Mouse (Mus musculus): ENCODE results near the gene Limd1. TPM values are rescaled to one million over a fixed set of nuclear protein-coding genes. Genes with fewer than 3 reads are reported as not detected.
A peak's percentile ranks its signal among the peaks of the same experiment; 100 is the strongest.

The Limd1 gene
- polyA plus RNA-seq, 1 experiment from 2014 or later, result 53.3 TPM

DNA sequence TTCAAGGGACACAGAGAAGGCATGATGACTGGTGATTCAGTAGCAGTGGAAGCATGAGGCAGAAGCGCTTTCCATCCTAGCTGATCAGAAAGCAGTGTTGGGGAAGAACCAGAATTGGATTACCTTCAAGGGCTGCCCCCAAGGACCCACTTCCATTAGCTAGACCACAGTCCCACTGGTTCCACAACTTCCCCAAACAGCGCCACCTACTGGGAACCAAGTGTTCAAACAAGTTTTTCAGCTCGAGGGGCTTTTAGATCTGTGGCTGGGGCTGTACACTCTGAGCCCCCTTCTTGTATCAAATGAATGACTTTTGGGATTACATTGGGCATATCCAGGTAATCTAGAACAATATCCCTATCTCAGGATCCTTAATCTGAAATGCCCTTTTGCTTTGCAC, 45.2 kb downstream of the Limd1 start:
- Histone ChIP-seq H3K4me2 (no peak overlapping the region), H3K4me3 (no peak overlapping the region), H3K27ac (no peak overlapping the region), H3K36me3 (peaks cover 25% of the 10 kb centered on the region), H3K4me1 (peaks cover 8% of the 10 kb centered on the region; the same call in 1 of the 2 replicates), H3K9ac (no peak overlapping the region), H3K9me3 (no peaks in the 10 kb centered on the region), H3K27me3 (no peaks in the 10 kb centered on the region)
- 38% methylated on average over 3 of the region's 3 CpGs for WGBS
- ATAC-seq (ENCODE audit: insufficient number of reproducible peaks, low FRiP score, low TSS enrichment, low read depth), result no peak

DNA sequence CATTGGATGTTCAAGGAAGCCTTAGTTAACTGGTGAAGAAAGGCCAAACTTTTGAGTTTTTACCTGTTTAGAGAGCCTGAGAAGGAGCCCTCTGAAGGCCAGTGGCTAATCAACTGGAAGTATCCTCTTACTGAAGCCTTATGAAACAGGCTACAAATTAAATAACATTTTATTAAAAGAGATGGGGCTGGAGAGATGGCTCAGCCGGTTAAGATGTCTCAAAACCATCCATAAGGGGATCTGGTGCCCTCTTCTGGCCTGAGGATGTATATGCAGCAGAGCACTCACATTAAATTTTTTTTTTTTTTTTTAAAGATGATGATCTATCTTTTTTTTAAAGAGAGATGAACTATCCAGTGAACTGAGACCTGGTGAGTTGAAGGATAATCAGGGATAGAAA, 46.6 kb downstream of the Limd1 start:
- H3K36me3 ChIP-seq, result peaks cover 10% of the 10 kb centered on the region
- no peak overlapping the region for H3K4me3 ChIP-seq
- H3K4me2 ChIP-seq, result no peak overlapping the region
- H3K27ac ChIP-seq, result no peak overlapping the region
- no peak for ATAC-seq (ENCODE audit: insufficient number of reproducible peaks, low FRiP score, low TSS enrichment, low read depth)
- 0% methylated on average over 1 of the region's 1 CpGs for WGBS
- H3K27me3 ChIP-seq, result no peaks in the 10 kb centered on the region
- H3K9me3 ChIP-seq, result no peaks in the 10 kb centered on the region
- H3K4me1 ChIP-seq, result peaks cover 8% of the 10 kb centered on the region; the same call in 1 of the 2 replicates
- no peak overlapping the region for H3K9ac ChIP-seq

DNA sequence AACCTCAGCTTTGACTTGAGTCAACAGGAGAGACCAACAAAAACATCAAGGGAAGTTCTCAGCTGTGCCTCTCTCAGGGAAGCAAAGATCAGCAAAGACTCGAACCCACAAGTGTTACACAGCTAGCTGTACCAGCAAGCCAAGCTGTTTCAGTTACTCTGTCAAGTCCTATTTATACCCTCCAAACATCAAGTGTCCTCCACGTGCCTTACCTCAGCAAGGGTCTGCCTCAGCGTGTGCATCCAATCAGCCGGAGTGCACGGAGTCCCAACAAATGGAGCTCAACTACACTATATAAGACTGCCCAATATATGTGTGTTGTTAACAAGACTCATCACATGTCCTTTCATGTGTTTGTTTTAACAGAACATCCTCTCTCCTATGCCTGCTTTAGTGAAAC, 48.0 kb downstream of the Limd1 start:
- Histone ChIP-seq H3K9ac (no peak overlapping the region), H3K4me2 (no peak overlapping the region), H3K36me3 (0 out of 2 replicates have a peak, but pooled peaks cover 7% of the 10 kb centered on the region), H3K27ac (no peak overlapping the region), H3K4me3 (no peak overlapping the region), H3K4me1 (peaks cover 18% of the 10 kb centered on the region), H3K27me3 (no peaks in the 10 kb centered on the region), H3K9me3 (no peaks in the 10 kb centered on the region)
- ATAC-seq (ENCODE audit: insufficient number of reproducible peaks, low FRiP score, low TSS enrichment, low read depth), result no peak
- 63% methylated on average over 5 of the region's 5 CpGs for WGBS

DNA sequence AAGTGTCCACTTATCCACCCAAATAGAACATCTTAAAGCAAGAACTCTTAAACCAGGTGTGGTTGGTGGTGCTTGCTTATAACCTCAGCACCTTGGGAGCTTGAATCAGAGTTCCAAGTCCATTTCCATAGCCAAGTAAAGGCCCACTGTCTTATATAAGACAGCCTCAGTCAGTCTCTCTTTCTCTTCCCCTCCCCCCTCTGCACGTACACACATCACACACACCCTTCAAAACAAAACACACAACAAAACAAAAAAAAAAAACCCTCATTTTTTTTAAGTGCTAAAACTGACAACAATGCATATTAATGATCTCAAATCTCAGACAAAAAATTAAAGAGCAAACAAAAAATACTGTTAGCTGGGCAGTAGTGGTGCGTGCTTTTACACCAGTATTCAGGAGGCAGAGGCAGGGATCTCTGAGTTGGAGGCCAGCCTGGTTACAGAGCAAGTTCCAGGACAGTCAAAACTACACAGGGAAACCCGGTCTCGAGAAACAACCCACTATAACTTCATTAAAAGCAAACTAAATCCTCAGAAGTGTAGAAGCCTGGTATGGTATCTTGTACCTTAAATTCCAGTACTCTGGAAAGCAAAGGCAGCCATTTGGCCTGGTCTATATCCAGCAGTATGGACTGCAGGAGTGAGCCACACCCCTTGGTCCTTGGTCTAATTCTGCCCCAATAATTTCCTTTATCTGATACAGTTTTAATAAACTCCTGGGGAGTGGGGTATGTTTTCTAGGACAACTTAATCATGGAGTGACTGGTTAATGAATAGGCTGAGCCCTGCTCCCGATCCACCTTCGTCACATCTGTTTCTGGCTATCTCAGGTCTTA, 49.8 kb downstream of the Limd1 start:
- Histone ChIP-seq H3K27ac (peak overlapping the region; percentile 95), H3K4me1 (peaks cover 24% of the 10 kb centered on the region), H3K4me2 (peak overlapping the region; percentile 56), H3K36me3 (no peaks in the 10 kb centered on the region), H3K9ac (peak overlapping the region; percentile 27), H3K9me3 (no peaks in the 10 kb centered on the region), H3K27me3 (no peaks in the 10 kb centered on the region), H3K4me3 (peak overlapping the region; percentile 98)
- WGBS, result 20% methylated on average over 6 of the region's 6 CpGs
- no peak for ATAC-seq (ENCODE audit: insufficient number of reproducible peaks, low FRiP score, low TSS enrichment, low read depth)

DNA sequence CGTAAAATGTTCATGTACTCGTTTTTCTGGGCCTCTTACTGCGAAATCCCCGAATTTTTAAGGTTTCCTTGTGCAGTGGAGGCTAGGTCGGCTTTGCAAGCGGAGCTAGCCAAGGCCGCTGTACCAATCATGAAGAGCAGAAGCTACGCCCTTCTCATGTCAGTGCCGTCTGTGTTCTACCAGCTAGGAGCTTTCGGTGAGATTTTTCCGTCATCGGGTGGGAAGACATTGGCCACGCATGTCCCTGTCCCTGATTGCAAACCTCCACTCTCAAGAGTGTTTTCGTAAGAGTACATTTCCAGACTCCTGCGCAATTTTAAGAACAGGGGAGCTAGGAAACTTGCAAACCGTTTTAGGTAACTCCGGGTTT, 50.4 kb downstream of the Limd1 start:
- WGBS, result under 1% methylated on average over 17 of the region's 17 CpGs
- ATAC-seq (ENCODE audit: insufficient number of reproducible peaks, low FRiP score, low TSS enrichment, low read depth), result no peak
- H3K9me3 ChIP-seq, result no peaks in the 10 kb centered on the region

DNA sequence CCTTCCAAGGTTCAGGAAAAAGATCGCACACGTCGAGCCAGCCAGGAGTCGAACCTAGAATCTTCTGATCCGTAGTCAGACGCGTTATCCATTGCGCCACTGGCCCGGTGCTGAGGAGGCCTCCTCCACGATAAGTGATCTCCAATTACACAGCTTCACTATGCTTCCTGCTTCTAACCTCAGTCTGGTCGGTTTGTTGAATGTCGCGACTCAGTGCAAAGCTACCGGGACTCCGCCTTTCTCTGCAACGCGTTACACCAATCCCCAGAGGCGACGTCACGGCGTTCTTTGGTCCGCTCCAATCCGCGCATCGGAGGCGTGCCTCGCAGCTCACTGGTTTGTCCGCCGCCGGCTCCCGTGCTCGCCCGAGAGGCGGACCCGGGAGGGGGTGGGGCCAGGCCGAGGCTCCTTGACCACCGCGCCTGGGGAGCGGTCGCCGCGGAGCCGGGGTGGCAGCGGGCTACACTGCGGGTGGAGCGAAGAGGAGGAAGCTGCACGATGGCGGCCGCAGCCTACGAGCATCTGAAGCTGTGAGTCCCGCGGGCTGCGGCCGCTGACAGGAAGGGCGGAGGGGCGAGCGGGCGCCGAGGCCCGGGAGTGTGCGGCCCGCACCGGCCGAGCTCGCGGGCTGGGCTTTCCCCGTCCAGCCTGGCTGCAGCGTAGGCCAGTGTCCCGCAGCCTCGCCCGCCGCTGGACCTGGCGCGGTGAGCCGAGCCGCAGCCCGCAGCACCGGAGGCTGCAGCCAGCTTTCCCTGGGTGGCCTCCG, 51.1 kb downstream of the Limd1 start, which contains the start of gene Sacm1l:
Sacm1l (plus strand) TSS at position 368 of the 766 bp plus-strand sequence.
- peak; percentile 100 for ATAC-seq (ENCODE audit: insufficient number of reproducible peaks, low FRiP score, low TSS enrichment, low read depth)
- peak within 1 kb of the TSS; percentile 95 for H3K27ac ChIP-seq
- peak within 1 kb of the TSS; percentile 98 for H3K4me3 ChIP-seq
- peaks cover 24% of the 10 kb centered on the region for H3K4me1 ChIP-seq
- no peaks in the 10 kb centered on the region for H3K9me3 ChIP-seq
- peak within 1 kb of the TSS; percentile 56 for H3K4me2 ChIP-seq
- H3K36me3 ChIP-seq, result no peaks in the 10 kb centered on the region
- H3K27me3 ChIP-seq, result no peaks in the 10 kb centered on the region
- H3K9ac ChIP-seq, result peak within 1 kb of the TSS; percentile 93
- under 1% methylated on average over 78 of the region's 79 CpGs for WGBS

More for the DNA sequence above, 50.4 kb downstream of the Limd1 start:
- peak overlapping the region; percentile 56 for H3K4me2 ChIP-seq
- H3K27me3 ChIP-seq, result no peaks in the 10 kb centered on the region
- H3K4me1 ChIP-seq, result peaks cover 24% of the 10 kb centered on the region
- peak overlapping the region; percentile 98 for H3K4me3 ChIP-seq
- peak overlapping the region; percentile 95 for H3K27ac ChIP-seq
- H3K36me3 ChIP-seq, result no peaks in the 10 kb centered on the region
- peak overlapping the region; percentile 27 for H3K9ac ChIP-seq

DNA sequence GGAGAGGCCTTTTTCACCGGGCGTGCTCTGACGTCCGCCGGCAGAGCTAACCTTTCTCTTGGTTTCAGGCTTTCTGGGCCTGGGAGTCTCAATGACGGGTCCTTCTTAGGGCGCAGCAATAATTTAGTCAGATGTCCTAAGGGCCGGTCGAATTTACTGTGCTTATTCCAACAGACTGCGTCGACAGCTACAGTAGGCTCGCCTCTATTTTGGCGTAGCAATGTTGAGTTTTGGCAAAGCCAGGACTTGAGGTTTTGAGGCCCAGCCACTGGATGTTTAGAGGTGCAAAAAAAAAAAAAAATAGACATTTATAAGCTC, 51.6 kb downstream of the Limd1 start:
- peak overlapping the region; percentile 95 for H3K27ac ChIP-seq
- peak overlapping the region; percentile 98 for H3K4me3 ChIP-seq
- WGBS, result 0% methylated on average over 13 of the region's 13 CpGs
- peak overlapping the region; percentile 93 for H3K9ac ChIP-seq
- H3K36me3 ChIP-seq, result no peaks in the 10 kb centered on the region
- ATAC-seq (ENCODE audit: insufficient number of reproducible peaks, low FRiP score, low TSS enrichment, low read depth), result no peak
- peaks cover 24% of the 10 kb centered on the region for H3K4me1 ChIP-seq
- H3K9me3 ChIP-seq, result no peaks in the 10 kb centered on the region
- H3K27me3 ChIP-seq, result no peaks in the 10 kb centered on the region
- H3K4me2 ChIP-seq, result peak overlapping the region; percentile 56

DNA sequence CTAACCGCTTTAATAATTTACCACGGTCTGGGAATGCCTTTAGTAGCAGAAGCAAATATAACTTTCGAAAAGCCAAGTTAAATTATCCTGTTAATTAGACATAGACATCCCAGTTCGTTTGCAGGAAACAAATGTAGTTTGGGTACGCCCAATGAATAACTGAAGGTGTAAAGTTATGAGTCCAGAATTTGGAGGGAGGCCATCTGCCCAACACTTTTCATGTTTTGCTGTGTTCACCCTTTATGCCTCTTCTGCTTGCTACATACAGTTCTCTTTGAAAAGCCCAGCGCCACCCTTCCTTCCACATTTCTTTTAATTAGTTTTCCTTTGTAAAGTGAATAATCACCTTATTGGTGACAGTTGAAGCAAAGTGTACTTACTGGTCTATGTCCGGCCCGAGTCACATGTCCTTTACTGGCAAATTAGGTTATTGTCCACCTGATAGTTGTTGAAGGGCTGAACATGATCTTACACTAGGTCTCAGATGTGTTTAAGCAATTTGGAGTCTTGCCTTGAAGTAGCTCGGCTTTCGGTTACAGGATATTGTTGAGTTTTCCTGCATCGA, 52.1 kb downstream of the Limd1 start:
- H3K4me2 ChIP-seq, result peak overlapping the region; percentile 56
- H3K27ac ChIP-seq, result peak overlapping the region; percentile 95
- no peaks in the 10 kb centered on the region for H3K27me3 ChIP-seq
- no peaks in the 10 kb centered on the region for H3K9me3 ChIP-seq
- no peak for ATAC-seq (ENCODE audit: insufficient number of reproducible peaks, low FRiP score, low TSS enrichment, low read depth)
- peak overlapping the region; percentile 98 for H3K4me3 ChIP-seq
- WGBS, result 25% methylated on average over 11 of the region's 11 CpGs
- H3K4me1 ChIP-seq, result peaks cover 24% of the 10 kb centered on the region
- peak overlapping the region; percentile 93 for H3K9ac ChIP-seq
- no peaks in the 10 kb centered on the region for H3K36me3 ChIP-seq

DNA sequence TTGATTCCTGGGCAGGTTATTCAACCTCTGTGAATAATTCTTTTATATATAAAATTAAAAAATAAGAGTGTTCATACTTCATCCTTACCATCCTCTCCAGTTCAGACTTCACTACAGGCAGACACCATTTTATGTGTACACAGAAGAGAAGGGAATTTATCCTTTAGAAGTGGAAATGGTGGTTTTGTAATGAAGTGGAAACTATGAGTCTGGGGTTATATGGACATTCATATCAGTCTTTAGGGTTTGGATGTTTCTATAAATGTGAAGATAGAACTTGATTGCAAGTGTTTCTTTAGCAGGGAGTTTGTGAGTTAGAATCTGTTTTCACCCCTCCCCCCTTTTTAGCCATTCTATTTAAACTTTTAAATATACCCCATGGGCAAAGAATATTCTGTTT, 52.7 kb downstream of the Limd1 start:
- Histone ChIP-seq H3K27ac (no peak overlapping the region), H3K9ac (no peak overlapping the region), H3K36me3 (0 out of 2 replicates have a peak, but pooled peaks cover 2% of the 10 kb centered on the region), H3K27me3 (no peaks in the 10 kb centered on the region), H3K4me3 (no peak overlapping the region), H3K4me2 (peak overlapping the region; percentile 56), H3K4me1 (peaks cover 24% of the 10 kb centered on the region), H3K9me3 (no peaks in the 10 kb centered on the region)
- no peak for ATAC-seq (ENCODE audit: insufficient number of reproducible peaks, low FRiP score, low TSS enrichment, low read depth)

DNA sequence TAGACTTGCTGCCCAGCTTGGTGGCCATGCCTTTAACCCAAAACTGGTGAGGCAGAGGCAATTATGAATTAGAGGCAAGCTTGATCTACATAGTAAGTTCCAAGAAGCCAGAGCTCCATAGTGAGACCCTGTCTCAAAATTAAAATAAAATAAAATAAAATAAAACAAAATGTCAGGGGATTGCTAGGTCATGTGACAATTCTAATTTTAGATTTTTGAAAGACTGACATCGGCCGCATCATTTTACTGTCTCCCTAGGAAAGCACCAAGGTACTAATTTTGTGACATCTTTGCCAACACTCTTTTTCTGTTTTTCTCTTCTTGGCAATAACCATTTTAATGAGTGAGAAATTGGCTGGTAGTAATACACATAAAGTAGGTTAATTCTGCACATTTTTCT, 58.1 kb downstream of the Limd1 start:
- 78% methylated on average over 2 of the region's 2 CpGs for WGBS
- no peaks in the 10 kb centered on the region for H3K27me3 ChIP-seq

DNA sequence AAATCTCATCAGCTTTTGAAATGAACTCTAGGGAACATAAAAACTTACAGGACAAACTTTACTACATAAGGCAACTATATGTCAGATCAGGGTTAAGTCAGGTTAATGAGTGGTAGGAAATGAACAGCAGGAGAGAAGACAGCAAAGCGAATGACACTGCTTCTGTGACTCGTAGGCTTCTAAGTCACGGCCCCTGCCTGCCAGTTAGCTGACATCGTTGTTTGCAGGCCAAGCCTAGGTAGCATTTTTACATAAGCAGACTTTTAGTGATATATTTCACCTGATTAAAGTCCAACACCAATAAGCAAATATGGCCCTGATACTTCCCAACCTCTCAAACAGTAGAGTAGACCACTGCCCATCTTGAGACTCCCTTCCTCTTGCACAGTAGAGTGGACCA, 59.7 kb downstream of the Limd1 start:
- H3K36me3 ChIP-seq, result peaks cover 6% of the 10 kb centered on the region; the same call in 1 of the 2 replicates
- no peak overlapping the region for H3K9ac ChIP-seq
- H3K4me3 ChIP-seq, result no peak overlapping the region
- no peak overlapping the region for H3K27ac ChIP-seq
- H3K4me1 ChIP-seq, result no peaks in the 10 kb centered on the region
- no peaks in the 10 kb centered on the region for H3K27me3 ChIP-seq
- no peak overlapping the region for H3K4me2 ChIP-seq
- 48% methylated on average over 4 of the region's 4 CpGs for WGBS
- no peak for ATAC-seq (ENCODE audit: insufficient number of reproducible peaks, low FRiP score, low TSS enrichment, low read depth)
- no peaks in the 10 kb centered on the region for H3K9me3 ChIP-seq

More for the DNA sequence above, 58.1 kb downstream of the Limd1 start:
- Histone ChIP-seq H3K4me1 (peaks cover 5% of the 10 kb centered on the region; the same call in 1 of the 2 replicates), H3K4me2 (no peak overlapping the region), H3K36me3 (0 out of 2 replicates have a peak, but pooled peaks cover 2% of the 10 kb centered on the region), H3K4me3 (no peak overlapping the region), H3K9ac (no peak overlapping the region), H3K9me3 (no peaks in the 10 kb centered on the region), H3K27ac (no peak overlapping the region)
- no peak for ATAC-seq (ENCODE audit: insufficient number of reproducible peaks, low FRiP score, low TSS enrichment, low read depth)

DNA sequence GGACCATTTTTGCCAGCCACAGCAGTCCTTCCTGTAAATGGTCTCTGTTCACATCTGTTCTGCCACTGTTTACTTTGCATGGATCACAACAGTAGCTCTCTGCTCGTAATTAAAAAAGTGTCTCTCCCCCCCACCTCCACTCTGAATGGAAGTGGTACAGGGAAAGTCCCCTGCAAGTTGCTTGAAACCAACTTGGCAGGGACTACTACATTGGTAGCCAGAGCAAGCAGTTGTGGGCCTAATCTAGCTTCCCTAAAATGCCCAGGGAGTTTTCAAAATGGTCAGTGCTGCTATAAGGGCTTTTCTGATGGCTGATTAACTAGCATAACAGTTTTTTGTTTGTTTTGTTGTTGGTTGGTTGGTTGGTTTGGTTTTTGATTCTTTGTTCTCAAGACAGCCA, 60.6 kb downstream of the Limd1 start:
- WGBS, result 62% methylated on average over 1 of the region's 1 CpGs
- peaks cover 15% of the 10 kb centered on the region; the same call in 1 of the 2 replicates for H3K36me3 ChIP-seq
- no peaks in the 10 kb centered on the region for H3K4me1 ChIP-seq
- no peaks in the 10 kb centered on the region for H3K27me3 ChIP-seq
- no peak overlapping the region for H3K27ac ChIP-seq
- H3K9ac ChIP-seq, result no peak overlapping the region
- H3K9me3 ChIP-seq, result no peaks in the 10 kb centered on the region
- no peak for ATAC-seq (ENCODE audit: insufficient number of reproducible peaks, low FRiP score, low TSS enrichment, low read depth)
- H3K4me3 ChIP-seq, result no peak overlapping the region
- H3K4me2 ChIP-seq, result no peak overlapping the region
